Mouse (Mus musculus) stomach, embryonic 16.5 days (tissue): ENCODE measurements around the gene Srgap1. TPM values are rescaled to one million over a fixed set of nuclear protein-coding genes. Genes with fewer than 3 reads are reported as not detected.

Source experiments
- ATAC-seq: fragments of 200-750 bp; cut with Nextera tagmentation; 2 replicates; pipeline ENCODE4 v1.8.0; 2017; ENCODE audit warnings: moderate number of reproducible peaks, moderate TSS enrichment; ENCODE audit not compliant: insufficient read depth, low FRiP score
- H3K27ac ChIP-seq: fragments of 300-500 bp; sonication (generic); 2 replicates; pipeline ENCODE4 v1.5.1; 2014; ENCODE audit warnings: low read length
- H3K27me3 ChIP-seq: fragments of 300-500 bp; sonication (generic); 2 replicates; pipeline ENCODE4 v1.6.1; 2014; ENCODE audit warnings: low read length, control low read depth, mixed read lengths; ENCODE audit not compliant: control insufficient read depth, insufficient read depth
- H3K36me3 ChIP-seq: fragments of 300-500 bp; sonication (generic); 2 replicates; pipeline ENCODE4 v1.6.1; 2014; ENCODE audit warnings: low read length; ENCODE audit not compliant: control insufficient read depth, insufficient read depth
- H3K4me1 ChIP-seq: fragments of 300-500 bp; sonication (generic); 2 replicates; pipeline ENCODE4 v1.6.1; 2014; ENCODE audit warnings: low read length, control low read depth, mixed read lengths; ENCODE audit not compliant: control insufficient read depth, insufficient read depth
- H3K4me2 ChIP-seq: fragments of 300-500 bp; sonication (generic); 2 replicates; pipeline ENCODE4 v1.6.1; 2014; ENCODE audit warnings: low read depth, low read length, mixed read lengths
- H3K4me3 ChIP-seq: fragments of 300-500 bp; sonication (generic); replicated peaks from 2 replicates; pipeline ENCODE4 v1.5.1; 2014; ENCODE audit warnings: mild to moderate bottlenecking, low read length
- H3K9ac ChIP-seq: fragments of 300-500 bp; sonication (generic); 2 replicates; pipeline ENCODE4 v1.6.1; 2014; ENCODE audit warnings: low read length
- H3K9me3 ChIP-seq: fragments of 300-500 bp; sonication (generic); replicated peaks from 2 replicates; pipeline ENCODE4 v1.6.1; 2016; ENCODE audit warnings: low read length, control low read depth; ENCODE audit not compliant: control insufficient read depth
- WGBS: fragments of 180-500 bp; shearing (Covaris S2); extraction: QIAGEN DNeasy Blood & Tissue Kit; methylation state at CpG from one replicate; pipeline ENCODE4 v1.1.7; 2014; 5-methylcytosine and 5-hydroxymethylcytosine counted together
- polyA plus RNA-seq: library from polyadenylated mRNA; unstranded; fragments of >200 nt; fragmentation: Nextera tagmentation; extraction: Ambion mirVana; gene quantifications from 2 replicates; pipeline ENCODE4 v1.2.1, GENCODE M21; 2015

The Srgap1 gene
- polyA plus RNA-seq, 1 experiment from 2014 or later = 5.6 TPM

- Histone ChIP-seq H3K27ac (no peak overlapping the region), H3K4me1 (peaks cover 4% of the 10 kb centered on the region)
- WGBS = 96% methylated on average over 6 of the region's 6 CpGs
Measured at GRCm38 (mm10) chr10:121899706-121900105, 147.4 kb downstream of the Srgap1 start.

GRCm38 (mm10) chr10:121897835-121898370 lies 149.2 kb downstream of the Srgap1 start:
- no peak overlapping the region for H3K27ac ChIP-seq
- H3K4me2 ChIP-seq = no peak overlapping the region
- 93% methylated on average over 2 of the region's 2 CpGs for WGBS
- H3K36me3 ChIP-seq = no peaks in the 10 kb centered on the region; the same call in none of the 2 replicates
- H3K4me1 ChIP-seq = no peaks in the 10 kb centered on the region
- no peak for ATAC-seq
- H3K9me3 ChIP-seq = no peaks in the 10 kb centered on the region
- no peaks in the 10 kb centered on the region for H3K27me3 ChIP-seq
- H3K4me3 ChIP-seq = no peak overlapping the region
- no peak overlapping the region for H3K9ac ChIP-seq

More at GRCm38 (mm10) chr10:121899706-121900105, 147.4 kb downstream of the Srgap1 start:
- Histone ChIP-seq H3K4me2 (no peak overlapping the region), H3K9ac (no peak overlapping the region), H3K36me3 (no peaks in the 10 kb centered on the region; the same call in none of the 2 replicates), H3K27me3 (no peaks in the 10 kb centered on the region), H3K9me3 (no peaks in the 10 kb centered on the region), H3K4me3 (no peak overlapping the region)
- no peak for ATAC-seq

GRCm38 (mm10) chr10:121891390-121892067 lies 155.6 kb downstream of the Srgap1 start:
- no peak overlapping the region for H3K4me2 ChIP-seq
- no peaks in the 10 kb centered on the region for H3K9me3 ChIP-seq
- no peak overlapping the region for H3K27ac ChIP-seq
- no peaks in the 10 kb centered on the region for H3K27me3 ChIP-seq
- 62% methylated on average over 13 of the region's 13 CpGs for WGBS
- ATAC-seq = no peak
- H3K36me3 ChIP-seq = no peaks in the 10 kb centered on the region; the same call in 1 of the 2 replicates
- no peak overlapping the region for H3K9ac ChIP-seq
- H3K4me3 ChIP-seq = no peak overlapping the region
- no peaks in the 10 kb centered on the region for H3K4me1 ChIP-seq

GRCm38 (mm10) chr10:121890061-121890460 lies 157.1 kb downstream of the Srgap1 start:
- H3K27me3 ChIP-seq = no peaks in the 10 kb centered on the region
- 57% methylated on average over 6 of the region's 6 CpGs for WGBS
- no peaks in the 10 kb centered on the region for H3K36me3 ChIP-seq
- H3K27ac ChIP-seq = no peak overlapping the region
- no peak for ATAC-seq
- no peak overlapping the region for H3K9ac ChIP-seq
- peaks cover 8% of the 10 kb centered on the region; the same call in 1 of the 2 replicates for H3K4me1 ChIP-seq
- H3K4me3 ChIP-seq = no peak overlapping the region
- no peaks in the 10 kb centered on the region for H3K9me3 ChIP-seq
- no peak overlapping the region for H3K4me2 ChIP-seq

GRCm38 (mm10) chr10:121886805-121887204 lies 160.3 kb downstream of the Srgap1 start:
- Histone ChIP-seq H3K9me3 (no peaks in the 10 kb centered on the region), H3K4me1 (peaks cover 8% of the 10 kb centered on the region; the same call in 1 of the 2 replicates), H3K27me3 (no peaks in the 10 kb centered on the region), H3K9ac (no peak overlapping the region), H3K36me3 (no peaks in the 10 kb centered on the region), H3K4me2 (no peak overlapping the region), H3K4me3 (no peak overlapping the region), H3K27ac (no peak overlapping the region)
- 40% methylated on average over 6 of the region's 6 CpGs for WGBS
- ATAC-seq = no peak

GRCm38 (mm10) chr10:121885512-121886218 lies 161.4 kb downstream of the Srgap1 start:
- Histone ChIP-seq H3K9me3 (no peaks in the 10 kb centered on the region), H3K4me2 (no peak overlapping the region), H3K4me3 (no peak overlapping the region), H3K4me1 (peaks cover 8% of the 10 kb centered on the region; the same call in 1 of the 2 replicates), H3K27ac (no peak overlapping the region), H3K9ac (no peak overlapping the region), H3K36me3 (no peaks in the 10 kb centered on the region), H3K27me3 (no peaks in the 10 kb centered on the region)
- ATAC-seq = no peak
- 34% methylated on average over 9 of the region's 9 CpGs for WGBS

- no peak overlapping the region for H3K27ac ChIP-seq
- ATAC-seq = no peak
- no peak overlapping the region for H3K4me3 ChIP-seq
- peaks cover 8% of the 10 kb centered on the region; the same call in 1 of the 2 replicates for H3K4me1 ChIP-seq
- H3K27me3 ChIP-seq = no peaks in the 10 kb centered on the region
- WGBS = 65% methylated on average over 6 of the region's 6 CpGs
- H3K9me3 ChIP-seq = no peaks in the 10 kb centered on the region
- H3K9ac ChIP-seq = no peak overlapping the region
- no peak overlapping the region for H3K4me2 ChIP-seq
- no peaks in the 10 kb centered on the region for H3K36me3 ChIP-seq
Measured at GRCm38 (mm10) chr10:121882461-121882860, 164.7 kb downstream of the Srgap1 start.

GRCm38 (mm10) chr10:121878855-121879254 lies 168.3 kb downstream of the Srgap1 start:
- no peaks in the 10 kb centered on the region for H3K27me3 ChIP-seq
- WGBS = 33% methylated on average over 7 of the region's 7 CpGs
- no peak overlapping the region for H3K9ac ChIP-seq
- no peak overlapping the region for H3K4me2 ChIP-seq
- no peak for ATAC-seq
- no peak overlapping the region for H3K4me3 ChIP-seq
- H3K27ac ChIP-seq = no peak overlapping the region
- H3K4me1 ChIP-seq = no peaks in the 10 kb centered on the region; the same call in 1 of the 2 replicates
- no peaks in the 10 kb centered on the region for H3K9me3 ChIP-seq
- no peaks in the 10 kb centered on the region for H3K36me3 ChIP-seq

- ATAC-seq = no peak
- Histone ChIP-seq H3K9me3 (no peaks in the 10 kb centered on the region), H3K27ac (no peak overlapping the region), H3K27me3 (no peaks in the 10 kb centered on the region), H3K9ac (no peak overlapping the region), H3K36me3 (no peaks in the 10 kb centered on the region), H3K4me1 (peaks cover 7% of the 10 kb centered on the region; the same call in 1 of the 2 replicates), H3K4me2 (no peak overlapping the region), H3K4me3 (no peak overlapping the region)
- 64% methylated on average over 9 of the region's 9 CpGs for WGBS
Measured at GRCm38 (mm10) chr10:121877906-121878305, 169.2 kb downstream of the Srgap1 start.
